Mouse (Mus musculus) kidney, postnatal 4 days (tissue): ENCODE data around the gene Olfr1162.
"Not testable (repeated sequence)": the region's sequence is repeated elsewhere in the genome, so short reads cannot be mapped to it uniquely, and the experiment has no call there.

ENCODE experiments used
- DNase-seq, 2 experiments: peaks; one replicate each; pipeline ENCODE4 v3.0.0; 2021; ENCODE audit warnings: mixed read lengths in 2 of 2

The Olfr1162 gene

GRCm38 (mm10) chr2:88051029-88051428 lies at the start of gene Olfr1162:
Gene Olfr1162, minus strand, starts transcription at chr2:88051129.
- DNase-seq, result no peak

GRCm38 (mm10) chr2:88093866-88094265 lies 42.9 kb upstream of the Olfr1162 start, which contains the start of gene Olfr1164:
Gene Olfr1164, minus strand, starts transcription at chr2:88093966.
- DNase-seq, result no peak

GRCm38 (mm10) chr2:88071730-88072129 lies 20.8 kb upstream of the Olfr1162 start, which contains the start of gene Olfr1163:
Gene Olfr1163, minus strand, starts transcription at chr2:88071830.
- no peak for DNase-seq

- no peak for DNase-seq
Observed at GRCm38 (mm10) chr2:88063587-88063986, 12.7 kb upstream of the Olfr1162 start.

GRCm38 (mm10) chr2:88037599-88037998 lies 13.3 kb downstream of the Olfr1162 start, which contains the start of gene Olfr73:
Gene Olfr73, minus strand, starts transcription at chr2:88037699.
- no peak for DNase-seq

- DNase-seq, result not testable (repeated sequence)
Observed at GRCm38 (mm10) chr2:88022474-88022873, 28.5 kb downstream of the Olfr1162 start, which contains the start of gene Olfr1161. Gene Olfr1161, plus strand, starts transcription at chr2:88022774.

- DNase-seq, result no peak
Observed at GRCm38 (mm10) chr2:88007515-88008318, 43.2 kb downstream of the Olfr1162 start, which contains the start of gene Olfr1160. Gene Olfr1160, minus strand, starts transcription at chr2:88008268.
